ENCODE assay signal across 10 mouse cellular contexts in genomic region chrX:105037666-105038065, GRCm38 (mm10). TPM values are rescaled to one million over a fixed set of nuclear protein-coding genes. Genes with fewer than 3 reads are reported as not detected.
DNase-seq lines count a peak whose midpoint lies in the region.
"Had no signal": no experiment of that assay in that cellular context is flagged by ENCODE, and none has a peak within 500 bp of the region (broad histone marks: within the 10 kb centered on the region; RNA-seq: fewer than 3 reads in every experiment).

No protein-coding gene starts in this region.

- DNase-seq in embryo, embryonic 10.5 days (ENCODE audit: low spot score), result peak; percentile 2
- no peak for DNase-seq in embryo, embryonic 9.5 days (ENCODE audit: extremely low spot score)
- peak; percentile 2 to 4 for DNase-seq in kidney, postnatal 4 days
- DNase-seq in kidney, adult 11 months, result no peak
- DNase-seq in thymus, postnatal 0 days (ENCODE audit: low spot score), result peak; percentile 2
- no peak for DNase-seq in thymus, postnatal 36 days
- DNase-seq in gastrocnemius, postnatal 10 days, result no peak
- no peak for DNase-seq in frontal cortex, postnatal 10 days (ENCODE audit: low spot score in 2 of 2)
- DNase-seq: kidney, postnatal 10 days; liver, embryonic 13.5 days had no signal

RNA-seq across cellular contexts. Expression of gene Pbdc1, which starts 41.9 kb away (rescaled TPM):
- polyA plus RNA-seq in thymus, postnatal 0 days (2015; fragmentation: Nextera tagmentation; extraction: Ambion mirVana), result 66.7 and 74.1 TPM in 2 replicates
- total RNA-seq in gastrocnemius, postnatal 10 days (2021), result 10 to 100 TPM in 1 of 2 experiments, 1 to 10 TPM in 1; 8.4 to 12.3 TPM

Comparison
In these comparisons a context has a peak if more than half of its experiments do, and no peak if none do; other contexts are left out.
1. DNase-seq: peak in embryo, embryonic 10.5 days (single experiment), kidney, postnatal 4 days (2 of 2) and thymus, postnatal 0 days (single experiment); none in embryo, embryonic 9.5 days (single experiment), kidney, adult 11 months (single experiment), thymus, postnatal 36 days (0 of 2), gastrocnemius, postnatal 10 days (single experiment) and frontal cortex, postnatal 10 days (0 of 2).